Mouse (Mus musculus): ENCODE data around the gene Gm49373. TPM values are rescaled to one million over a fixed set of nuclear protein-coding genes. Genes with fewer than 3 reads are reported as not detected.
"Not testable (repeated sequence)": the region's sequence is repeated elsewhere in the genome, so short reads cannot be mapped to it uniquely, and the experiment has no call there.

The Gm49373 gene
- polyA plus RNA-seq, 1 experiment from 2014 or later = 0.79 TPM

- no peaks in the 10 kb centered on the region for H3K9me3 ChIP-seq
- WGBS = 13% methylated on average over 4 of the region's 4 CpGs
- H3K9ac ChIP-seq = peak overlapping the region; percentile 90
- H3K36me3 ChIP-seq = peaks cover 53% of the 10 kb centered on the region
- no peaks in the 10 kb centered on the region for H3K27me3 ChIP-seq
- peaks cover 15% of the 10 kb centered on the region; the same call in 1 of the 2 replicates for H3K4me1 ChIP-seq
- ATAC-seq (ENCODE audit: insufficient number of reproducible peaks, insufficient read depth, low FRiP score, low TSS enrichment, low read depth) = no peak
- H3K4me3 ChIP-seq = peak overlapping the region; percentile 83
- peak overlapping the region; percentile 83 for H3K4me2 ChIP-seq
- H3K27ac ChIP-seq = no peak overlapping the region
Observed at GRCm38 (mm10) chr9:21072641-21073040, 255 bp downstream of the Gm49373 start.

DNA sequence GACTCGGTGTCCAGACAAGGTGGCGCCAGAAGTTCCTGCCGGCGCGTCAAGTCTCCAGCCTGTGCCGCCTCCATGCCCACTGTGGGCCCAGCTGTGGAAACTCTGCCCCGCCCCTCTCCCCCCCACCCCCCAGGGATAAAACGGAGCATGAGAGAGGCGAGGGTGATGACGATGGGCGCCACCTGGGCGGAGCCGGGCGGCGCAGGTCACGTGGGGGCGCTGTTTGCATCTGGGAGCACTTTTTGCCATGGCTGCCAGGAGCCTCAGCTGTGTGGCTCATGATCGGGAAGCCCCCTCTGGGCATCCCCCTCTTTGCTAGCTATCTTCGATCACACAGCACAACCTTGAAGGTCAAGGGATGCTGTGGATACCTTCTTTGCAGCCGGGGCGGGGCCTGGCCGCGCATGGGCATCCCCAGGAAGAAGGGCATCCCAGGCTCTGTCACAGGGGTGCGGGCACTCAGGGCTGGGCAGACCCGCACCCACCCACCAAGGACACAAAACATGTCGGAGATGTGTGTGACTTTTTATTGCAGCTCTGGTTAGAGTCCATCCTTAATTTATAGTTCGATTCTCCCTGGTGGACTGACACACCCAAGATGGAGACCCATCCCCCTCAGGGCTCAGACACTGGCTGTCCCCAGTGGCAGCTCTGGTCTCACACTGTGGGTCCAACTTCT is 5.8 kb downstream of the Gm49373 start, which contains the start of gene Zglp1:
Zglp1 (minus strand) TSS at position 88 of the 679 bp plus-strand sequence.
- peaks cover 7% of the 10 kb centered on the region; the same call in 1 of the 2 replicates for H3K4me1 ChIP-seq
- H3K9ac ChIP-seq = no peak within 1 kb of the TSS
- no peak within 1 kb of the TSS for H3K27ac ChIP-seq
- H3K9me3 ChIP-seq = no peaks in the 10 kb centered on the region
- H3K27me3 ChIP-seq = no peaks in the 10 kb centered on the region
- peaks cover 64% of the 10 kb centered on the region for H3K36me3 ChIP-seq
- no peak for ATAC-seq (ENCODE audit: insufficient number of reproducible peaks, insufficient read depth, low FRiP score, low TSS enrichment, low read depth)
- no peak within 1 kb of the TSS for H3K4me3 ChIP-seq
- WGBS = 86% methylated on average over 27 of the region's 27 CpGs
- H3K4me2 ChIP-seq = no peak within 1 kb of the TSS

DNA sequence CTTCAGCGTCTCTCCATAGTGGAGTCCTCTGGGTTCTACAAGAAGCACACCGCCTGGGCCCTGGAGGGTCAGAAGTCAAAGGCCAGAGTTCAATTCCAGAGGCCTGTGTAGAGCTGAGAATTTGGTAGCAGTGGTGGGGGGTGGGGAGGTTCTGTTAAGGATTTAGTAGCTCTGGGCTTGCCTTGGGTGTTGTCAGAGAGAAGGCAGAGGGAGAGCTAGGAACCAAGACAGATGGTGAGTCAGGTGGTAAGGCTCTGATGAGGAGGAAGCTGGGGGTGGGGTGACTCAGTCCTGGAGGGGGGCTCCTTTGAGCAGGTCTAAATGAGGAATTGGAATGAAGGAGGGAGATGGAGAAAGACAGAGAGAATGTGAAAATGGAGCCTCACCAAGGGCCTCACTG is 10.0 kb downstream of the Gm49373 start:
- no peaks in the 10 kb centered on the region for H3K27me3 ChIP-seq
- peaks cover 54% of the 10 kb centered on the region for H3K36me3 ChIP-seq
- no peaks in the 10 kb centered on the region for H3K4me1 ChIP-seq
- no peak overlapping the region for H3K4me3 ChIP-seq
- no peaks in the 10 kb centered on the region for H3K9me3 ChIP-seq
- no peak overlapping the region for H3K27ac ChIP-seq
- 70% methylated on average over 2 of the region's 2 CpGs for WGBS
- no peak for ATAC-seq (ENCODE audit: insufficient number of reproducible peaks, insufficient read depth, low FRiP score, low TSS enrichment, low read depth)
- H3K9ac ChIP-seq = no peak overlapping the region
- no peak overlapping the region for H3K4me2 ChIP-seq

GRCm38 (mm10) chr9:21051578-21051977 is 21.3 kb downstream of the Gm49373 start:
- H3K4me2 ChIP-seq = no peak overlapping the region
- no peak overlapping the region for H3K9ac ChIP-seq
- no peak overlapping the region for H3K4me3 ChIP-seq
- H3K36me3 ChIP-seq = no peaks in the 10 kb centered on the region
- WGBS = 60% methylated on average over 10 of the region's 10 CpGs
- no peaks in the 10 kb centered on the region; the same call in 1 of the 2 replicates for H3K27me3 ChIP-seq
- no peaks in the 10 kb centered on the region for H3K4me1 ChIP-seq
- no peak overlapping the region for H3K27ac ChIP-seq
- H3K9me3 ChIP-seq = no peaks in the 10 kb centered on the region
- ATAC-seq (ENCODE audit: insufficient number of reproducible peaks, insufficient read depth, low FRiP score, low TSS enrichment, low read depth) = no peak

DNA sequence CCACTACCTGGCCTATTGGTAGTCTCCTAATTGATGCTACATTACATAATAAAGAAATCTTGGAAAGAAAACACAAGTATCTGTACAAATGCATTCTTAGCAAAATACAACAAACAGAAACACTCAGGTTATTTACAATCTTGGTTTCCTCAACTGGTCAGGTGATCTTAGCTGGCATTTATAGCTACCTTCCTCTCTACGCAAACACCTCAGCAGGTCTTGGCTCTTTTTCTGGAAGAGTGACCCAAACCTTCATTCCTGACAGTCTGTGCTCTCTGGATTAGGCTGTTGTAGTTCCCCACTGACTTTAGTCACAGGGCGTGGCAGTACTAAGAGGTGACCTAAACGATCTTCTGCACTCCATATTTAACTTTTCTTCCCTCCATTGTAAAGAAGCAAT is 27.7 kb downstream of the Gm49373 start:
- WGBS = 78% methylated on average over 3 of the region's 3 CpGs
- ATAC-seq (ENCODE audit: insufficient number of reproducible peaks, insufficient read depth, low FRiP score, low TSS enrichment, low read depth) = no peak
- Histone ChIP-seq H3K27me3 (peaks cover 6% of the 10 kb centered on the region), H3K9ac (no peak overlapping the region), H3K4me1 (no peaks in the 10 kb centered on the region), H3K4me3 (no peak overlapping the region), H3K9me3 (no peaks in the 10 kb centered on the region), H3K36me3 (no peaks in the 10 kb centered on the region), H3K4me2 (no peak overlapping the region), H3K27ac (no peak overlapping the region)

- 48% methylated on average over 1 of the region's 1 CpGs for WGBS
- not testable (repeated sequence) for H3K27ac ChIP-seq; H3K36me3 ChIP-seq; H3K4me2 ChIP-seq; ATAC-seq (ENCODE audit: insufficient number of reproducible peaks, insufficient read depth, low FRiP score, low TSS enrichment, low read depth); H3K4me3 ChIP-seq; H3K9ac ChIP-seq; H3K9me3 ChIP-seq; H3K4me1 ChIP-seq
- peaks cover 10% of the 10 kb centered on the region for H3K27me3 ChIP-seq
Observed at GRCm38 (mm10) chr9:21044785-21045184, 28.1 kb downstream of the Gm49373 start.

DNA sequence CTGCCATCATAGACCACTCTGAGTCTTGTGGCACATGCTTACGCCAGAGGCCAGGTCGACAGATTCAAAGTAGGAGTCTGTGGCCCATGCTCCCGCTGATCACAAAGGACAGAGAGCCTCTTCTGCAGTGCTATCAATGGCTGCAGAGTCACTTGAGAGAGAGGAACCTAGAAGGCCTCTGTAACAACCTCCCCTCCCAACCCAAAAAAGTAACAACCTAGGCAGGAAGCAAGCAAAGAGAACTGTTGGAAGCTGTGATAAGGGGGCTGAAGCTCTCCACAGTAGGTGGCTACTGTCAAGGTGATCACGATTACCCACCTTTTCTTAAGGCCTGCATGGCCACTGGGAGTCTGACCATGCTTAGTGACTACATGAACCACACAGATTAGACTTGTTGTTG is 29.3 kb downstream of the Gm49373 start:
- WGBS = 85% methylated on average over 4 of the region's 4 CpGs
- Histone ChIP-seq H3K9me3 (0 out of 2 replicates have a peak, but pooled peaks cover 7% of the 10 kb centered on the region), H3K9ac (no peak overlapping the region), H3K27me3 (peaks cover 23% of the 10 kb centered on the region), H3K4me3 (no peak overlapping the region), H3K27ac (no peak overlapping the region), H3K36me3 (no peaks in the 10 kb centered on the region), H3K4me2 (no peak overlapping the region), H3K4me1 (no peaks in the 10 kb centered on the region)
- no peak for ATAC-seq (ENCODE audit: insufficient number of reproducible peaks, insufficient read depth, low FRiP score, low TSS enrichment, low read depth)

DNA sequence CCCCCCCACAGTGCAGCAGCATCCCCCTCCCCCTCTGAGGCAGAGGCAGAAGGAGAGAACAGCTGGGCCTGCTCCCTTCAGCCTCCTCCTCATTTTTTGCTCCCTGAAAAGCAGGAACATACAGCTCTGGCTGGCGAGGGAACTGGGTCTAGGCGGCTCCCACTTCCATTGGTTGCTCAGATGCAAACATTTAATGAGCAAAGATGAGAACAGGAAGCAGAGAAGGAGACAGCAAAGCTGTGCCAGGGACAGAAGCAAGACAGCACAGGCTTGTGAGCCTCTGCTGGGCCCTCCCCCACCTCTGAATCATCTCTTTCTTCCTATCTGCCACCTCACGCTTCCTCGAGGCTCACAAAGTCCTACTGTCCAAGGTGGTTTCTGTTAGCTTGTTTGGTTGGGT is 31.6 kb downstream of the Gm49373 start:
- H3K4me3 ChIP-seq = no peak overlapping the region
- peaks cover 17% of the 10 kb centered on the region for H3K4me1 ChIP-seq
- no peak overlapping the region for H3K9ac ChIP-seq
- no peak for ATAC-seq (ENCODE audit: insufficient number of reproducible peaks, insufficient read depth, low FRiP score, low TSS enrichment, low read depth)
- peaks cover 45% of the 10 kb centered on the region for H3K27me3 ChIP-seq
- H3K9me3 ChIP-seq = 0 out of 2 replicates have a peak, but pooled peaks cover 7% of the 10 kb centered on the region
- H3K27ac ChIP-seq = no peak overlapping the region
- H3K36me3 ChIP-seq = no peaks in the 10 kb centered on the region
- 29% methylated on average over 4 of the region's 4 CpGs for WGBS
- H3K4me2 ChIP-seq = no peak overlapping the region

DNA sequence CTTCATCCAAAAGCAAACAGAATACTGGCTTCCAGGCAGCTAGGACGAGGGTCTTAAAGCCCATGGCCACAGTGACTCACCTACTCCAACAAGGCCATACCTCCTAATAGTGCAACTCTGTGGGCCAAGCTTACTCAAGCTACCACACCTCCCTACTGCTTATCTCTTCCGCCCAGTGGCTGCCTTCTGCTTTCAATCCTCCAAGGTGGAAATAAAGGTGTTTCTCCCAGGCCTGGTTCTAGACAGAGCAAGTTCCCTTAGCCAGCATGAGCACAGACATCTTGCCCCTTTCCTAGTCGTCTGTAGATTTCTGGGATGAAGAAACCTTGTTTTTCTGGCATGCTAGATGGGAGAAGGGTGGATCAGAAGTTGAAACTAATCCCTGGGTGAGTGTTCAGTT is 33.1 kb downstream of the Gm49373 start:
- no peaks in the 10 kb centered on the region for H3K36me3 ChIP-seq

GRCm38 (mm10) chr9:21037481-21037891 is 35.4 kb downstream of the Gm49373 start:
- H3K27ac ChIP-seq = no peak overlapping the region
- H3K4me3 ChIP-seq = peak overlapping the region; percentile 47
- no peak for ATAC-seq (ENCODE audit: insufficient number of reproducible peaks, insufficient read depth, low FRiP score, low TSS enrichment, low read depth)
- H3K27me3 ChIP-seq = peaks cover 82% of the 10 kb centered on the region
- 0 out of 2 replicates have a peak, but pooled peaks cover 7% of the 10 kb centered on the region for H3K9me3 ChIP-seq
- 1% methylated on average over 31 of the region's 31 CpGs for WGBS
- H3K4me1 ChIP-seq = peaks cover 36% of the 10 kb centered on the region
- peak overlapping the region; percentile 71 for H3K4me2 ChIP-seq
- peak overlapping the region; percentile 62 for H3K9ac ChIP-seq
- H3K36me3 ChIP-seq = no peaks in the 10 kb centered on the region

More for the DNA sequence above, 33.1 kb downstream of the Gm49373 start:
- H3K27me3 ChIP-seq = peaks cover 60% of the 10 kb centered on the region
- ATAC-seq (ENCODE audit: insufficient number of reproducible peaks, insufficient read depth, low FRiP score, low TSS enrichment, low read depth) = no peak
- no peak overlapping the region for H3K27ac ChIP-seq
- no peak overlapping the region for H3K9ac ChIP-seq
- H3K9me3 ChIP-seq = 0 out of 2 replicates have a peak, but pooled peaks cover 7% of the 10 kb centered on the region
- no peak overlapping the region for H3K4me3 ChIP-seq
- WGBS = 74% methylated on average over 3 of the region's 3 CpGs
- H3K4me1 ChIP-seq = peaks cover 21% of the 10 kb centered on the region
- H3K4me2 ChIP-seq = no peak overlapping the region

DNA sequence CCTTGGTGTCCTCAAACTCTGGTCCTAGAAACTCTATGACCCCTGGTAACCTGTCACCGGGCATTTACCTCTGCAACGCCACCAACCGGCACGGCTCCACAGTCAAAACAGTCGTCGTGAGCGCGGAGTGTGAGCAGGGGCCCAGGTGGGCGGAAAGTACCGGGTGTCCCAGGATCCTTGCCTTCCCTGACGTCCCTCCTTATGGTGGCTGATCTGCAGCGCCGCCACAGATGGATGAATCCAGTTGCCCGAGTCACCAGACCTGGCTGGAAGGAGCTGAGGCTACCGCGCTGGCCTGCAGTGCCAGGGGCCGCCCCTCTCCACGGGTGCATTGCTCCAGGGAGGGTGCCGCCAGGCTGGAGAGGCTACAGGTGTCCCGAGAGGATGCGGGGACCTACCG is 36.2 kb downstream of the Gm49373 start:
- H3K9ac ChIP-seq = 0 out of 2 replicates have a peak overlapping the region, but pooled peaks have one; percentile 62
- H3K27me3 ChIP-seq = peaks cover 91% of the 10 kb centered on the region
- H3K27ac ChIP-seq = no peak overlapping the region
- 0 out of 2 replicates have a peak, but pooled peaks cover 7% of the 10 kb centered on the region for H3K9me3 ChIP-seq
- no peak for ATAC-seq (ENCODE audit: insufficient number of reproducible peaks, insufficient read depth, low FRiP score, low TSS enrichment, low read depth)
- H3K4me1 ChIP-seq = peaks cover 44% of the 10 kb centered on the region
- H3K4me3 ChIP-seq = peak overlapping the region; percentile 47
- H3K36me3 ChIP-seq = no peaks in the 10 kb centered on the region
- 2% methylated on average over 22 of the region's 22 CpGs for WGBS
- H3K4me2 ChIP-seq = peak overlapping the region; percentile 71

DNA sequence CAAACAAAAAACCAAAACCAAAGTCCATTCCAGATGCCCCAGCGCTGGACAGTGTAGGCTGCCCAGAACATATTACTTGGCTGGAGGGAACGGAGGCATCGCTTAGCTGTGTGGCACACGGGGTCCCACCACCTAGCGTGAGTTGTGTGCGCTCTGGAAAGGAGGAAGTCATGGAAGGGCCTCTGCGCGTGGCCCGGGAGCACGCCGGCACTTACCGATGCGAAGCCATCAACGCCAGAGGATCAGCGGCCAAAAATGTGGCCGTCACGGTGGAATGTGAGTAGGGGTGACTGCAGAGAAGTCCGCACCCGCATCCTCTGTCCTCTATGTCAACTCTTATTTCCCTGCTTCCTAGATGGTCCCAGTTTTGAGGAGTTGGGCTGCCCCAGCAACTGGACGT is 36.7 kb downstream of the Gm49373 start:
- Histone ChIP-seq H3K27ac (no peak overlapping the region), H3K27me3 (peaks cover 96% of the 10 kb centered on the region), H3K4me2 (no peak overlapping the region; the same call in 1 of the 2 replicates), H3K9ac (0 out of 2 replicates have a peak overlapping the region, but pooled peaks have one; percentile 32), H3K9me3 (0 out of 2 replicates have a peak, but pooled peaks cover 7% of the 10 kb centered on the region), H3K36me3 (no peaks in the 10 kb centered on the region), H3K4me3 (peak overlapping the region; percentile 47; the same call in 1 of the 2 replicates), H3K4me1 (peaks cover 49% of the 10 kb centered on the region)
- ATAC-seq (ENCODE audit: insufficient number of reproducible peaks, insufficient read depth, low FRiP score, low TSS enrichment, low read depth) = no peak
- WGBS = 9% methylated on average over 20 of the region's 20 CpGs

Measured in embryonic facial prominence, embryonic 13.5 days (tissue).